Mouse (Mus musculus) neural tube, embryonic 15.5 days (tissue): Measurements from ENCODE around the gene Cdx2. TPM values are rescaled to one million over a fixed set of nuclear protein-coding genes. Genes with fewer than 3 reads are reported as not detected.

Experiments used
- ATAC-seq: fragments of 200-750 bp; cut with Nextera tagmentation; 2 replicates; pipeline ENCODE4 v1.8.0; 2017; ENCODE audit warnings: mild to moderate bottlenecking, moderate TSS enrichment, moderate library complexity; ENCODE audit not compliant: low FRiP score
- H3K27ac ChIP-seq: fragments of 300-500 bp; sonication (generic); replicated peaks from 2 replicates; pipeline ENCODE4 v1.5.1; 2015; ENCODE audit warnings: mild to moderate bottlenecking, inconsistent platforms
- H3K27me3 ChIP-seq: fragments of 300-500 bp; sonication (generic); replicated peaks from 2 replicates; pipeline ENCODE4 v1.6.1; 2015; ENCODE audit warnings: inconsistent platforms
- H3K36me3 ChIP-seq: fragments of 300-500 bp; sonication (generic); 2 replicates; pipeline ENCODE4 v1.6.1; 2015; ENCODE audit warnings: inconsistent platforms
- H3K4me1 ChIP-seq: fragments of 300-500 bp; sonication (generic); 2 replicates; pipeline ENCODE4 v1.6.1; 2015; ENCODE audit warnings: inconsistent platforms
- H3K4me2 ChIP-seq: fragments of 300-500 bp; sonication (generic); 2 replicates; pipeline ENCODE4 v1.6.1; 2015; ENCODE audit warnings: inconsistent platforms, mild to moderate bottlenecking, moderate library complexity
- H3K4me3 ChIP-seq: fragments of 300-500 bp; sonication (generic); replicated peaks from 2 replicates; pipeline ENCODE4 v1.5.1; 2015; ENCODE audit warnings: mild to moderate bottlenecking, inconsistent platforms
- H3K9ac ChIP-seq: fragments of 300-500 bp; sonication (generic); replicated peaks from 2 replicates; pipeline ENCODE4 v1.6.1; 2015; ENCODE audit warnings: mild to moderate bottlenecking, inconsistent platforms
- H3K9me3 ChIP-seq: fragments of 300-500 bp; sonication (generic); replicated peaks from 2 replicates; pipeline ENCODE4 v1.6.1; 2016; ENCODE audit warnings: inconsistent platforms
- WGBS: fragments of 180-500 bp; shearing (Covaris S2); methylation state at CpG from one replicate; pipeline ENCODE4 v1.1.7; 2015; ENCODE audit warnings: mixed read lengths; 5-methylcytosine and 5-hydroxymethylcytosine counted together
- microRNA-seq: library from miRNA; unstranded; fragments of <30 nt; microRNA quantifications from one replicate; pipeline ENCODE4, GENCODE M21; 2017
- polyA plus RNA-seq: library from polyadenylated mRNA; unstranded; fragments of >200 nt; fragmentation: Nextera tagmentation; extraction: Ambion mirVana; gene quantifications from 2 replicates; pipeline ENCODE4 v1.2.1, GENCODE M21; 2015

The Cdx2 gene
- polyA plus RNA-seq, 1 experiment from 2014 or later: not detected

GRCm38 (mm10) chr5:147267434-147267833 lies 39.6 kb downstream of the Cdx2 start:
- H3K9ac ChIP-seq: no peak overlapping the region
- H3K27me3 ChIP-seq: peaks cover 85% of the 10 kb centered on the region
- no peak overlapping the region for H3K4me3 ChIP-seq
- H3K27ac ChIP-seq: no peak overlapping the region
- no peaks in the 10 kb centered on the region for H3K4me1 ChIP-seq
- H3K9me3 ChIP-seq: no peaks in the 10 kb centered on the region
- 11% methylated on average over 6 of the region's 6 CpGs for WGBS
- no peaks in the 10 kb centered on the region for H3K36me3 ChIP-seq
- no peak overlapping the region for H3K4me2 ChIP-seq
- ATAC-seq: no peak

- Histone ChIP-seq H3K27ac (no peak overlapping the region), H3K27me3 (peaks cover 55% of the 10 kb centered on the region), H3K4me1 (no peaks in the 10 kb centered on the region), H3K9ac (no peak overlapping the region), H3K4me2 (no peak overlapping the region), H3K4me3 (no peak overlapping the region), H3K9me3 (no peaks in the 10 kb centered on the region), H3K36me3 (no peaks in the 10 kb centered on the region)
- WGBS: 33% methylated on average over 4 of the region's 4 CpGs
- no peak for ATAC-seq
Observed at GRCm38 (mm10) chr5:147263945-147264344, 43.1 kb downstream of the Cdx2 start.

GRCm38 (mm10) chr5:147261899-147262541 lies 45.0 kb downstream of the Cdx2 start:
- Histone ChIP-seq H3K27ac (no peak overlapping the region), H3K4me3 (no peak overlapping the region), H3K27me3 (peaks cover 37% of the 10 kb centered on the region), H3K9ac (no peak overlapping the region), H3K4me1 (no peaks in the 10 kb centered on the region), H3K36me3 (no peaks in the 10 kb centered on the region), H3K9me3 (no peaks in the 10 kb centered on the region), H3K4me2 (no peak overlapping the region)
- 34% methylated on average over 11 of the region's 11 CpGs for WGBS
- no peak for ATAC-seq

GRCm38 (mm10) chr5:147260778-147261177 lies 46.3 kb downstream of the Cdx2 start:
- no peak overlapping the region for H3K4me3 ChIP-seq
- no peak overlapping the region for H3K4me2 ChIP-seq
- 75% methylated on average over 4 of the region's 4 CpGs for WGBS
- ATAC-seq: no peak
- H3K27me3 ChIP-seq: peaks cover 25% of the 10 kb centered on the region
- no peak overlapping the region for H3K27ac ChIP-seq
- H3K9me3 ChIP-seq: no peaks in the 10 kb centered on the region
- H3K36me3 ChIP-seq: no peaks in the 10 kb centered on the region
- no peak overlapping the region for H3K9ac ChIP-seq
- H3K4me1 ChIP-seq: no peaks in the 10 kb centered on the region

- no peaks in the 10 kb centered on the region for H3K9me3 ChIP-seq
- H3K9ac ChIP-seq: no peak overlapping the region
- no peak overlapping the region for H3K4me3 ChIP-seq
- no peak for ATAC-seq
- H3K4me2 ChIP-seq: no peak overlapping the region
- H3K27me3 ChIP-seq: peaks cover 20% of the 10 kb centered on the region
- no peaks in the 10 kb centered on the region for H3K36me3 ChIP-seq
- 86% methylated on average over 1 of the region's 1 CpGs for WGBS
- H3K27ac ChIP-seq: no peak overlapping the region
- H3K4me1 ChIP-seq: no peaks in the 10 kb centered on the region
Observed at GRCm38 (mm10) chr5:147260189-147260588, 46.9 kb downstream of the Cdx2 start.

Small RNA genes lying within 50 kb of the gene (microRNA-seq; reads per million reads assigned to microRNA genes)
- gene Mir7k: not detected

Other genes with a start within 250 kb of the Cdx2 start
- 4.2 and 6.5 TPM in 2 replicates for gene Lnx2, start 230.7 kb downstream of the Cdx2 start, polyA plus RNA-seq
- gene Polr1d, start 230.2 kb downstream of the Cdx2 start, polyA plus RNA-seq: 106 and 112 TPM in 2 replicates
- gene Gsx1, start 118.6 kb downstream of the Cdx2 start, polyA plus RNA-seq: 1.3 and 2.1 TPM in 2 replicates
- gene Pdx1, start 37.3 kb downstream of the Cdx2 start, polyA plus RNA-seq: not detected in 2 replicates
- 0.24 TPM in 1 of 2 replicates, not detected in the other for gene Urad, start 15.2 kb upstream of the Cdx2 start, polyA plus RNA-seq
- 2.4 and 2.6 TPM in 2 replicates for gene Flt3, start 93.2 kb upstream of the Cdx2 start, polyA plus RNA-seq
- 61.5 and 61.6 TPM in 2 replicates for gene Pan3, start 122.9 kb upstream of the Cdx2 start, polyA plus RNA-seq